Mouse (Mus musculus) kidney, embryonic 15.5 days (tissue): ENCODE measurements around the gene Slc19a3. TPM values are rescaled to one million over a fixed set of nuclear protein-coding genes. Genes with fewer than 3 reads are reported as not detected.
A peak's percentile ranks its signal among the peaks of the same experiment; 100 is the strongest.

Experiments
- ATAC-seq: fragments of 200-750 bp; cut with Nextera tagmentation; replicated peaks from 2 replicates; pipeline ENCODE4 v1.8.0; 2017; ENCODE audit warnings: moderate TSS enrichment; ENCODE audit not compliant: low FRiP score
- H3K27ac ChIP-seq: fragments of 300-500 bp; sonication (generic); 2 replicates; pipeline ENCODE4 v1.5.1; 2015; ENCODE audit warnings: mild to moderate bottlenecking, inconsistent platforms
- H3K27me3 ChIP-seq: fragments of 300-500 bp; sonication (generic); 2 replicates; pipeline ENCODE4 v1.6.1; 2015; ENCODE audit warnings: inconsistent platforms
- H3K36me3 ChIP-seq: fragments of 300-500 bp; sonication (generic); 2 replicates; pipeline ENCODE4 v1.6.1; 2015; ENCODE audit warnings: inconsistent platforms
- H3K4me1 ChIP-seq: fragments of 300-500 bp; sonication (generic); 2 replicates; pipeline ENCODE4 v1.6.1; 2015; ENCODE audit warnings: inconsistent platforms
- H3K4me2 ChIP-seq: fragments of 300-500 bp; sonication (generic); 2 replicates; pipeline ENCODE4 v1.6.1; 2015; ENCODE audit warnings: moderate library complexity, mild to moderate bottlenecking, inconsistent platforms
- H3K4me3 ChIP-seq: fragments of 300-500 bp; sonication (generic); replicated peaks from 2 replicates; pipeline ENCODE4 v1.5.1; 2015; ENCODE audit warnings: mild to moderate bottlenecking, inconsistent platforms
- H3K9ac ChIP-seq: fragments of 300-500 bp; sonication (generic); 2 replicates; pipeline ENCODE4 v1.6.1; 2015; ENCODE audit warnings: mild to moderate bottlenecking, inconsistent platforms
- H3K9me3 ChIP-seq: fragments of 300-500 bp; sonication (generic); replicated peaks from 2 replicates; pipeline ENCODE4 v1.6.1; 2016; ENCODE audit warnings: inconsistent platforms
- WGBS: fragments of 180-500 bp; shearing (Covaris S2); methylation state at CpG from one replicate; pipeline ENCODE4 v1.1.7; 2015; ENCODE audit warnings: mixed read lengths; 5-methylcytosine and 5-hydroxymethylcytosine counted together
- polyA plus RNA-seq: library from polyadenylated mRNA; unstranded; fragments of >200 nt; fragmentation: Nextera tagmentation; extraction: Ambion mirVana; gene quantifications from 2 replicates; pipeline ENCODE4 v1.2.1, GENCODE M21; 2015

Slc19a3 gene
- polyA plus RNA-seq, 1 experiment from 2014 or later: 1.2 TPM

DNA sequence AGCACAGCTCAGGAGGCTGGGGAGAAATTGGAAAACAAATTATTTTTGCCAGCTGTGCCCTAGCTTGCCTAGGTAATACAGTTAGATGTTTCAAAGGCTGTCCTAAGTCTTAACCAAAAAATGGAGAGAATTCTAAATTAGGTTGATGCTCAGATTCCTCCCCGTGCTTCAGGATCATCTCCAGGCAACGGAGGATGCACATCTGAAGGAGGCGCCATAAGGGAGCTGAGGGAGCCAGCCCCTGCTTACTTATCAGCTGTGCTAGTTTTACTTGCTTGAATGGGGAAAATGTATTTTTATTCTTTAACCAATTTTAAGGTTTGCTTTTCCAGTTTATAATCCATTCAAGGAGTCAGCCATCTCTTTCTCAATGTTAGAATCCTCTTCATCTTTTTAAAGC is 44.3 kb downstream of the Slc19a3 start:
- H3K27ac ChIP-seq: no peak overlapping the region
- no peak overlapping the region for H3K4me2 ChIP-seq
- H3K36me3 ChIP-seq: no peaks in the 10 kb centered on the region
- ATAC-seq: no peak
- WGBS: 88% methylated on average over 3 of the region's 3 CpGs
- H3K27me3 ChIP-seq: no peaks in the 10 kb centered on the region
- no peak overlapping the region for H3K4me3 ChIP-seq
- H3K4me1 ChIP-seq: no peaks in the 10 kb centered on the region
- H3K9me3 ChIP-seq: no peaks in the 10 kb centered on the region
- H3K9ac ChIP-seq: no peak overlapping the region

DNA sequence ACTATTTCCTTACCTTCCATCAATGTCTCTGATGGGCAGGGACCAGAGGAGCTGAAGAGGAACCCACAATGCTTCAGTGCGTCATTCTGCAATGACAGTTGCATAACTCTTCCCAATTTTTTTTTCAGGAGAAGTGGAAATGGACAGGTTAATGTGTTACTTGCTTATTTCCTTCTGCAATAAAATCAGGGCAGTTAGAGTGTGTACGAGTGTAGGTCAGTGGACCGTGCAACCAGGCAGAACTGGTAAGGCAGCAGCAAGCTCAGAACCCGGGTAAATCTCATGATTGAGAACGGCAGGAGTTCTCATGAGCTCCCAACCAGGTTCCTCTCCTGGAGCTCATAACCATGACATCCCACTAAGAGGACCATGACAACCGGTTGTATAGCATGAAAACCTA is 46.2 kb downstream of the Slc19a3 start:
- Histone ChIP-seq H3K9me3 (no peaks in the 10 kb centered on the region), H3K4me2 (no peak overlapping the region), H3K4me3 (no peak overlapping the region), H3K27ac (peak overlapping the region; percentile 33; the same call in 1 of the 2 replicates), H3K4me1 (no peaks in the 10 kb centered on the region), H3K9ac (no peak overlapping the region), H3K27me3 (no peaks in the 10 kb centered on the region), H3K36me3 (no peaks in the 10 kb centered on the region)
- peak; percentile 66 for ATAC-seq
- 67% methylated on average over 6 of the region's 6 CpGs for WGBS

DNA sequence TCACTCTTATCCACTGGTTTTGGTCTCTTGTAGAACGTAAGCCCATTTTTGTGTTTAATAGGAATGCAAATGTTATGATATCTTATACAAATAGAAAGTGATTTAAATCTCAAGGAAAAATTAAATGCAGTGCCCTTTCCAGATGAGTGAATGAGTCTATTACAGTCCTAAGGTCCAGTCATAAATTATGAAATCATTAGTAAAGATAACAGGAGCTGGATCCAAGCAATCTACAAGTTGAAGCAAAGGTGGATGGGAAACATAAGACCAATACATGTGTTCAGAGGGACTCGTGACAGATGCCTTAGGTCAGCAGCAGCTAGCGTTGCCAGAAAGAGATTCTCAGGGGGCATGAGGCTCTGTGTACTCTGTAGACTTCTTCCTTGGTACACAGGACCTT is 46.7 kb downstream of the Slc19a3 start:
- H3K9me3 ChIP-seq: no peaks in the 10 kb centered on the region
- H3K4me1 ChIP-seq: no peaks in the 10 kb centered on the region
- no peaks in the 10 kb centered on the region for H3K27me3 ChIP-seq
- ATAC-seq: peak; percentile 25; the same call in 1 of the 2 replicates
- no peaks in the 10 kb centered on the region for H3K36me3 ChIP-seq
- 76% methylated on average over 3 of the region's 3 CpGs for WGBS
- H3K4me3 ChIP-seq: no peak overlapping the region
- H3K9ac ChIP-seq: no peak overlapping the region
- H3K27ac ChIP-seq: 0 out of 2 replicates have a peak overlapping the region, but pooled peaks have one; percentile 33
- no peak overlapping the region for H3K4me2 ChIP-seq

- Histone ChIP-seq H3K27ac (no peak overlapping the region), H3K9ac (no peak overlapping the region), H3K4me3 (no peak overlapping the region), H3K36me3 (no peaks in the 10 kb centered on the region), H3K4me1 (no peaks in the 10 kb centered on the region), H3K4me2 (no peak overlapping the region), H3K27me3 (no peaks in the 10 kb centered on the region), H3K9me3 (no peaks in the 10 kb centered on the region)
- ATAC-seq: no peak
- 64% methylated on average over 4 of the region's 4 CpGs for WGBS
Observed at GRCm38 (mm10) chr1:82991062-82991461, 47.2 kb downstream of the Slc19a3 start.

DNA sequence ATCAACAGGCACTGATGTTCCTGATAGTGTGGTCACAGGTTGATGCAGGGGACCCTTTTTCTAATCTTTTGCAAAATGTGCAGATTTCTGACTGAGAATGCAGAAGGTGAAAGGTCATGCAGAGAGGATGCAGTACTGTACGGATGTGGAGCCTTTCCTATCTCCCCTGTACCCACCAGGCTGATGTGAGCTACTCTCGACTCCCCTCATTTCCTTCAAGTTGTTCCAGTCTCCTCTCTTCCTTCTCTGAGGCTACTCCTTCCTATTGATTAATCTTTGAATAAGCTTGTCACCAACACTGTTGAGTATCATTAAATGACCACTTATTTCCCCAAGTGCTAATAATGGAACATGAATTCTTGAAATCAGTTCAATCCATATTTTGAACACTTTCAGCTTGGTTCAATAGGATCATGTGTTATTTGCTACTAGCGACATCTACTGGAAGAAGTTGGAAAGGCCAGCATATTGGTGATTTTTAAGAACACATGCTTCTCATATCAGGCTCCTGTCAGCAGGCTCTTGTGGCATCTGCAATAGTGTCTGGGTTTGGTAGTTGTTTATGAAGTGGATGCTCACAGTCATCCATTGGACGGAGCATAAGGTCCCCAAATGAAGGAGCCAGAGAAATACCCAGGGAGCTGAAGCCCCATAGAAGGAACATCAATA is 50.6 kb downstream of the Slc19a3 start:
- no peaks in the 10 kb centered on the region for H3K4me1 ChIP-seq
- no peaks in the 10 kb centered on the region for H3K36me3 ChIP-seq
- H3K4me3 ChIP-seq: no peak overlapping the region
- H3K9me3 ChIP-seq: no peaks in the 10 kb centered on the region; the same call in 1 of the 2 replicates
- no peak overlapping the region for H3K27ac ChIP-seq
- ATAC-seq: no peak
- H3K9ac ChIP-seq: no peak overlapping the region
- H3K4me2 ChIP-seq: no peak overlapping the region
- H3K27me3 ChIP-seq: no peaks in the 10 kb centered on the region
- WGBS: 36% methylated on average over 4 of the region's 4 CpGs

DNA sequence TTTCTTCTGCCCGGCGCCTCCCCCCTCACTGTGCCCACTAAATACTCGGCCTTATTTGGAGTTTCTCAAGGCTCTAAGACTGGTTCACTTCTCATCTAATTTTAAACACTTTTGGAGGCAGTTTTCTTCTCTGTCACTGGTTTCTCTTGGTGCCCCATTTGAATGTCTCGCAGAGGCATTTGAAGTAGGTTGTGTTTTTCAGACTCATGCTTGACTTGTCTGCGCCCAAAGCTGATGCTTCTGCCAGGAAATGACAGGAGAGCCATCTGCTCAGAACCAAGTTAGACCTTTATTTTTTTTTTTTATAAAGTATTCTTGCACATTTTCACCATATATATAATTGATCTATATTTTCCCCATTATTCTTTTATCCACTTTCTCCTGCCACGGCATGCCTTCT is 51.5 kb downstream of the Slc19a3 start:
- WGBS: 89% methylated on average over 6 of the region's 6 CpGs
- Histone ChIP-seq H3K4me2 (no peak overlapping the region), H3K4me3 (no peak overlapping the region), H3K9me3 (no peaks in the 10 kb centered on the region; the same call in 1 of the 2 replicates), H3K27me3 (no peaks in the 10 kb centered on the region), H3K36me3 (no peaks in the 10 kb centered on the region), H3K9ac (no peak overlapping the region), H3K27ac (no peak overlapping the region), H3K4me1 (no peaks in the 10 kb centered on the region)
- no peak for ATAC-seq

GRCm38 (mm10) chr1:82977840-82978239 is 60.4 kb downstream of the Slc19a3 start:
- no peak overlapping the region for H3K27ac ChIP-seq
- ATAC-seq: no peak
- H3K4me2 ChIP-seq: no peak overlapping the region
- no peaks in the 10 kb centered on the region for H3K36me3 ChIP-seq
- H3K4me1 ChIP-seq: no peaks in the 10 kb centered on the region
- H3K27me3 ChIP-seq: no peaks in the 10 kb centered on the region
- no peaks in the 10 kb centered on the region for H3K9me3 ChIP-seq
- H3K9ac ChIP-seq: no peak overlapping the region
- no peak overlapping the region for H3K4me3 ChIP-seq

DNA sequence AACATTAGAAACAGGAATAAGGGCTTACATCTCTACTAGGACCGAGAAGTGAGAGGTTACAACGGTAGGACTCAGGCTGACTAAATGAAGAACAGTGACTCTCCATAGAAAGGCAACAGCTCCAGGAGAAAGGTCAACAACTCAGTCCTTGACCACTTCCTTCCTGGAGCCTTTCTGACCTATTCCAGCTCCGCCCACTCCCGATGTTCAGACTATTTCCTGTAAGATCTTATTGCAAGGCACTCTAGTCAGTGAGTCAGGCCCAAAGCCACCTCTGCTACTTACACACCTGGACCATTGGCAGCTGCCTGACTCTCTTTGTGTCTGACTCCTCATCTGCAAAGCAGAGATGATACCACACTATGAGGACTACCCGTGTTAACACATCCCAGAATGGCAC is 62.5 kb downstream of the Slc19a3 start:
- Histone ChIP-seq H3K9ac (no peak overlapping the region), H3K4me2 (no peak overlapping the region), H3K27me3 (no peaks in the 10 kb centered on the region), H3K4me3 (no peak overlapping the region), H3K27ac (no peak overlapping the region), H3K9me3 (no peaks in the 10 kb centered on the region), H3K36me3 (no peaks in the 10 kb centered on the region), H3K4me1 (no peaks in the 10 kb centered on the region)
- 71% methylated on average over 5 of the region's 5 CpGs for WGBS
- no peak for ATAC-seq

GRCm38 (mm10) chr1:82974342-82974741 is 63.9 kb downstream of the Slc19a3 start:
- Histone ChIP-seq H3K9ac (no peak overlapping the region), H3K4me2 (no peak overlapping the region), H3K9me3 (no peaks in the 10 kb centered on the region), H3K27me3 (no peaks in the 10 kb centered on the region), H3K4me3 (no peak overlapping the region), H3K27ac (0 out of 2 replicates have a peak overlapping the region, but pooled peaks have one; percentile 15), H3K36me3 (no peaks in the 10 kb centered on the region), H3K4me1 (no peaks in the 10 kb centered on the region)
- ATAC-seq: peak; percentile 60
- WGBS: 80% methylated on average over 9 of the region's 9 CpGs

DNA sequence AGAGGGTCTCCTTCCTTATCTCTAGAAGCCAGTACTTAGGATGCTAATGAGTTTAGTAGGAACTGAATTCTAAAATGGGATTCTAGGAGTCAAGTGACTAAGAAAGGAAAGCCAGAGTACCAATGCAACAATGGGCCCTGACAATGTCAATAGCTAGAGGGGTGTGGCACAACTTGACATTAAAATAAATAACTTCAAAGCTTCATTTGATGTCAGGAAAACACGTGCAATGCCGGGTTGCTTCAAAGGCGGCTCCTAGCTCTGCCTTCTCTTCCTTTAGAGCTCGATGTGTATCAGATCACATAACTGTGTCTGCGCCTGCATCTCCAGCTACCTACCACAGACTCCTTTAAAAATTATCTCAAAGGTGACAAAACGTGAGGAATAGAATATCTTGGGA is 64.3 kb downstream of the Slc19a3 start:
- H3K27me3 ChIP-seq: no peaks in the 10 kb centered on the region
- H3K9me3 ChIP-seq: no peaks in the 10 kb centered on the region
- 0 out of 2 replicates have a peak overlapping the region, but pooled peaks have one; percentile 15 for H3K27ac ChIP-seq
- no peak overlapping the region for H3K4me3 ChIP-seq
- H3K4me1 ChIP-seq: no peaks in the 10 kb centered on the region
- H3K4me2 ChIP-seq: no peak overlapping the region
- H3K9ac ChIP-seq: no peak overlapping the region
- no peak for ATAC-seq
- H3K36me3 ChIP-seq: no peaks in the 10 kb centered on the region
- 63% methylated on average over 6 of the region's 6 CpGs for WGBS

- Histone ChIP-seq H3K9ac (no peak overlapping the region), H3K4me2 (no peak overlapping the region), H3K9me3 (no peaks in the 10 kb centered on the region), H3K36me3 (no peaks in the 10 kb centered on the region), H3K27me3 (no peaks in the 10 kb centered on the region), H3K4me3 (no peak overlapping the region), H3K27ac (peak overlapping the region; percentile 37; the same call in 1 of the 2 replicates), H3K4me1 (no peaks in the 10 kb centered on the region)
- WGBS: 85% methylated on average over 1 of the region's 1 CpGs
- no peak for ATAC-seq
Observed at GRCm38 (mm10) chr1:82973244-82973643, 65.0 kb downstream of the Slc19a3 start.

DNA sequence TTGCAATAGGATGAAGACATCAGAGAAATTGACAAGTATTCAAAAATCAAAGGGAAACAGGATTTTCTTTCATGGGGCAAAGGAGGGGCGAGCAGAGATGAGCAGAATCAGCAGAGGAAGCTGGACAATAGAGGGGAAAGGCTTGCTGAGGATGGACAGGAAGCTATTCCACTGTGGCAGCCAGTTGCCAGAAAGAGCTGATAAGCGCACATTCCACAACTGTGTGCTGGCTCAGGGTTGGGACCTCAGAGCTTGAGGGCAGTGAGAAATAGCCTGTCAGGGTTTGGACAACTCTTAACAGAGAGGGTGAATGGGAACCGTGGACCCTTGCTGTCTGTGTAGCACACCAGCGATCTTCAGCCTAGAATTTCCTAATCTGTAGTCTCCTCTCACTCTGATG is 66.2 kb downstream of the Slc19a3 start:
- Histone ChIP-seq H3K9me3 (no peaks in the 10 kb centered on the region), H3K36me3 (no peaks in the 10 kb centered on the region), H3K4me2 (no peak overlapping the region), H3K9ac (no peak overlapping the region), H3K4me3 (no peak overlapping the region), H3K4me1 (no peaks in the 10 kb centered on the region), H3K27ac (peak overlapping the region; percentile 54), H3K27me3 (no peaks in the 10 kb centered on the region)
- ATAC-seq: no peak
- WGBS: 53% methylated on average over 4 of the region's 4 CpGs

DNA sequence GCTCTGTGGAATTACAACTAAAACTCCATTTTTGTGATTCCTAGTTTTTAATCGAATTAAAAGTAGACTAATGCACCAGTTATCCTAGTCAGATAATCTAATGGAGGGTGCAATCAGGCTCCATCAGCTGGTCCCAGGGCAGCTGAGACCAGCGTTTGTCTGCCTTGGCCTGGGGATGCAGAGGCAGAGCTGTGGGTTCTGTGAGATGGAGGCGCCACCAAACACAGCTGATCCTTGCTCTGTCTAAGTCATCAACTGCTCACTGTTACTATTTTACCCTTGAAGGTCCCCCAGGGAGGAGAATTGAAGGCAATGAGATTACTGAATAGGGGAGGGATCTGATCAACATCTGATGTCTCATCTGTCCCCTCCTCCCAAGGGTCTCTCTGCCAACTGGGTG is 71.8 kb downstream of the Slc19a3 start:
- WGBS: 70% methylated on average over 3 of the region's 3 CpGs
- Histone ChIP-seq H3K9ac (no peak overlapping the region), H3K4me3 (no peak overlapping the region), H3K4me1 (no peaks in the 10 kb centered on the region), H3K4me2 (no peak overlapping the region), H3K9me3 (no peaks in the 10 kb centered on the region), H3K27ac (no peak overlapping the region), H3K27me3 (no peaks in the 10 kb centered on the region), H3K36me3 (no peaks in the 10 kb centered on the region)
- no peak for ATAC-seq
